Mouse (Mus musculus) midbrain, postnatal 0 days (tissue): ENCODE measurements at regions not wholly inside any gene's neighbourhood (a gene's known extent, or its start where the extent isn't known, plus 50 kb on each side); places are given as distances from the start of the nearest gene placed in this dataset.

Experiments used
- ATAC-seq: fragments of 200-750 bp; cut with Nextera tagmentation; 2 replicates; pipeline ENCODE4 v1.8.0; 2017; ENCODE audit warnings: moderate number of reproducible peaks, mild to moderate bottlenecking, moderate TSS enrichment, moderate library complexity; ENCODE audit not compliant: low FRiP score
- DNase-seq: peaks from one replicate; pipeline ENCODE4 v3.0.0-alpha.2; 2015; ENCODE audit warnings: low spot score
- H3K27ac ChIP-seq: fragments of 300-500 bp; sonication (generic); 2 replicates; pipeline ENCODE4 v1.5.1; 2014; ENCODE audit warnings: low read depth, mild to moderate bottlenecking, low read length, mixed read lengths
- H3K27me3 ChIP-seq: fragments of 300-500 bp; sonication (generic); 2 replicates; pipeline ENCODE4 v1.6.1; 2014; ENCODE audit warnings: low read length, control low read depth, mixed read lengths; ENCODE audit not compliant: insufficient read depth
- H3K36me3 ChIP-seq: fragments of 300-500 bp; sonication (generic); 2 replicates; pipeline ENCODE4 v1.6.1; 2014; ENCODE audit warnings: low read length, control low read depth, mixed read lengths; ENCODE audit not compliant: insufficient read depth
- H3K4me1 ChIP-seq: fragments of 300-500 bp; sonication (generic); 2 replicates; pipeline ENCODE4 v1.6.1; 2014; ENCODE audit warnings: mild to moderate bottlenecking, control low read depth, antibody characterized with exemption, low read length, mixed read lengths; ENCODE audit not compliant: insufficient read depth
- H3K4me2 ChIP-seq: fragments of 300-500 bp; sonication (generic); 2 replicates; pipeline ENCODE4 v1.6.1; 2014; ENCODE audit warnings: low read depth, mild to moderate bottlenecking, low read length, mixed read lengths; ENCODE audit not compliant: poor library complexity, severe bottlenecking
- H3K4me3 ChIP-seq: fragments of 300-500 bp; sonication (generic); 2 replicates; pipeline ENCODE4 v1.5.1; 2014; ENCODE audit warnings: low read depth, mild to moderate bottlenecking, low read length, moderate library complexity
- H3K9ac ChIP-seq: fragments of 300-500 bp; sonication (generic); replicated peaks from 2 replicates; pipeline ENCODE4 v1.6.1; 2014; ENCODE audit warnings: mild to moderate bottlenecking, low read length, moderate library complexity, mixed read lengths; ENCODE audit not compliant: poor library complexity, severe bottlenecking
- H3K9me3 ChIP-seq: fragments of 300-500 bp; sonication (generic); 2 replicates; pipeline ENCODE4 v1.6.1; 2016; ENCODE audit warnings: low read length, control low read depth
- CTCF ChIP-seq: IDR thresholded peaks from 2 replicates; pipeline ENCODE4 v1.5.1; 2016; ENCODE audit warnings: antibody characterized with exemption, mild to moderate bottlenecking
- WGBS: fragments of 180-500 bp; shearing (Covaris S2); extraction: QIAGEN DNeasy Blood & Tissue Kit; methylation state at CpG from one replicate; pipeline ENCODE4 v1.1.7; 2014; 5-methylcytosine and 5-hydroxymethylcytosine counted together

DNA sequence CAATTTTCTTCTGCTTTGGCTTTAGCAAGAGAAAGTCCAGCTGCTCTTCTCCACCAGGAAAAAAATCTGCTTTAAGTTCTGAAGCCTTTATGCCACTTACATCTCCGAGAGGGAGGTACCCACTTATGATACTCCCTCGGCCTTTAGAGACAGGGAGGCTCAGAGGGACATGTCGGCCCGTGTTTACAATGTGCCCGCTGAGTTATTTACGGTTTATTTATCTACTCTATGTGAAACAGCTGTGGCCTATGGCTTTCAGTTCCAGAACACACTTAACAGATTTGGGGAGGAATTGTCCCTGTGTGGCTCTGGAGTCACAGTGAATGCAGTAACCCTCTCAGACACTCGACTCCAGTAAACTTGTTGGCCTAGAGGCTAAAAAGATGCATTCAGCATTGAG lies 409.3 kb upstream of the Tnp1 start:
- ATAC-seq (no peak), DNase-seq (no peak)
- Histone ChIP-seq H3K4me1 (no peaks in the 10 kb centered on the region), H3K4me2 (no peak overlapping the region), H3K9me3 (no peaks in the 10 kb centered on the region), H3K36me3 (no peaks in the 10 kb centered on the region), H3K9ac (no peak overlapping the region), H3K27ac (no peak overlapping the region), H3K4me3 (no peak overlapping the region), H3K27me3 (no peaks in the 10 kb centered on the region)
- TF ChIP-seq CTCF = no peak
- WGBS = 85% methylated on average over 7 of the region's 7 CpGs

DNA sequence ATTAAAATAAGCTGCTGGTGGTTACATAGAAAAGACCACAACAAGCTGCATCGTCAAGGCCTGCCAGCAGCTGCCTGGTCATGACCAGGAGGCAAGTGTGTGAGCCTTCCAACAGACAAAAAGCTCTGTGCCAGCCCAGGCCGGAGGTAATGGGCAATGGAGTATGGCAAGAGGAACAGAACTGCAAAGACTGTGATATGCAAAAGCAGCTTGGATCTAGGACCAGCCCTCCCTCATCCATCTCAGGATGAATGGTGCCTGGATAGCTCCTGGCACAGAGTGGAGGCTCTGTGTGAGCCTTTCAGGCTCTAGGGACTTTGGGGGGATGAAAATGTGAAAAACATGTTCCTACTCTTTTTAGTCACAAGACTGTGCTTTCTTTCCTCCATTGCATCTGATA lies 402.5 kb upstream of the Tnp1 start:
- no peak for TF ChIP-seq CTCF
- Histone ChIP-seq H3K27ac (no peak overlapping the region), H3K9me3 (no peaks in the 10 kb centered on the region), H3K4me2 (no peak overlapping the region), H3K4me3 (no peak overlapping the region), H3K9ac (no peak overlapping the region), H3K27me3 (no peaks in the 10 kb centered on the region), H3K36me3 (no peaks in the 10 kb centered on the region), H3K4me1 (no peaks in the 10 kb centered on the region)
- ATAC-seq (no peak), DNase-seq (peak; percentile 53)
- 67% methylated on average over 2 of the region's 2 CpGs for WGBS

DNA sequence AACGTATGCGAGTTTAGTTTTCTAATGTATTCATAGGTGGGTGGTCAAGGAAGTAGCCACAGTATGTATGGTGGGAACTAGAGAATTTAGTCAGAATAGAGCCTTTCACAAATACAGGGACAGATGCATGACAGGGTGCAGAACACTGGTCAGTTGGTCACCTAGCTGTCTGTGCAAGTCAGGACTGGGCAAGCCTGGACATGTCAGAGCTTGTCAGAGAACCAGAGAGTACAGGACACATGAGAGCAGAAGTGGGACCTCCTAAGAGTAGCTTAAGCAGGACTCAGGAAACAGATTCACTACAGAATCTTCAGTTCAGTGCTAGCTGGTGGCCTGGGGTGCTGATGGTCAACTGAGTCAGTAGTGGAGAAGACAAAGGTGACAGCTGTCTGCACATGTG lies 395.7 kb upstream of the Tnp1 start:
- no peaks in the 10 kb centered on the region for H3K36me3 ChIP-seq
- no peaks in the 10 kb centered on the region for H3K27me3 ChIP-seq
- H3K4me3 ChIP-seq = no peak overlapping the region
- H3K9ac ChIP-seq = no peak overlapping the region
- DNase-seq (no peak), ATAC-seq (no peak)
- no peak for TF ChIP-seq CTCF
- H3K9me3 ChIP-seq = no peaks in the 10 kb centered on the region
- WGBS = 91% methylated on average over 2 of the region's 2 CpGs
- H3K4me2 ChIP-seq = no peak overlapping the region
- no peaks in the 10 kb centered on the region for H3K4me1 ChIP-seq
- no peak overlapping the region for H3K27ac ChIP-seq

- H3K9me3 ChIP-seq = no peaks in the 10 kb centered on the region
- no peak overlapping the region for H3K27ac ChIP-seq
- DNase-seq (no peak), ATAC-seq (no peak)
- no peaks in the 10 kb centered on the region for H3K36me3 ChIP-seq
- no peak overlapping the region for H3K4me2 ChIP-seq
- no peaks in the 10 kb centered on the region for H3K4me1 ChIP-seq
- no peak for TF ChIP-seq CTCF
- 71% methylated on average over 3 of the region's 3 CpGs for WGBS
- no peak overlapping the region for H3K9ac ChIP-seq
- no peaks in the 10 kb centered on the region for H3K27me3 ChIP-seq
- no peak overlapping the region for H3K4me3 ChIP-seq
Measured at GRCm38 (mm10) chr1:73399178-73399577, 383.5 kb upstream of the Tnp1 start.

DNA sequence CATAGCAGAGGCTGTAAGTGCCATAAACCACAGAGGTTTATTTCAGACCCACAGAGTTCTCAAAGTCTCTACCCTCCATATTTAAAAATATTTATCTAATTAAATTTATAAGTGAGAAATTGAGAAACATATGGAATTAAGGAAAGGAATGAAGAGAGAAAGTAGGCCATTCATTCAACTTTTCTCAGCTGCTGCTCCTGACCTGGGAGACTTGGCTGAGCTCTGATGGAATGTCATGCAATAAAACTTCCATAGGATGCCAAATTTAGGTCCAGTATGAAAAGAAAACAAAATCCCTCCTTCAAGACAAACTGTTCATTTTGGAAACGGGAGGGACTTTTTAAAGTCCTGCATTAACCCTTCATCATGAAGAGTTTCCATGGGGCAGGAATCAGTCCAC lies 379.3 kb upstream of the Tnp1 start:
- 82% methylated on average over 1 of the region's 1 CpGs for WGBS
- Histone ChIP-seq H3K27me3 (no peaks in the 10 kb centered on the region), H3K4me2 (no peak overlapping the region), H3K4me3 (no peak overlapping the region), H3K4me1 (no peaks in the 10 kb centered on the region), H3K9me3 (no peaks in the 10 kb centered on the region), H3K27ac (no peak overlapping the region), H3K9ac (no peak overlapping the region), H3K36me3 (no peaks in the 10 kb centered on the region)
- DNase-seq (no peak), ATAC-seq (no peak)
- no peak for TF ChIP-seq CTCF

DNA sequence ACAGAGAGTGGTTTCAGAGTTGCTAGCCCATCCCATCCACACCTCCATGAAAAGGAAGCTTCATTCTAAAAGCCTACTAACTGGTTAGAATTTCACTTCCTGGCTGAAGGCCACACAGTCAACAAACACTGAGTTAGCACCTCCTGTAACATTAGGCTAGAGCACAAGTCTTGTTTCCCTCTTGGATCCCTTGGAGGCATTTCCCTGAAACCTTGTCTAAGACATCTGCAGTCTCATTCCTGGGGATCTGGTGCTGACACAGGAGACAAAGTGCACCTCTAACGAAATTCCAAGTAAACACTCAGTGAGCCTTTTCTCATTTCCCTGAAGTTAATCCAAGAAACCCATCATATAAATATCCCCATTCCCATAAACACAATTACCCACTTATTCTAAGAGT lies 378.8 kb upstream of the Tnp1 start:
- no peaks in the 10 kb centered on the region for H3K27me3 ChIP-seq
- no peaks in the 10 kb centered on the region for H3K9me3 ChIP-seq
- WGBS = 74% methylated on average over 1 of the region's 1 CpGs
- no peak overlapping the region for H3K9ac ChIP-seq
- no peaks in the 10 kb centered on the region for H3K4me1 ChIP-seq
- H3K36me3 ChIP-seq = no peaks in the 10 kb centered on the region
- TF ChIP-seq CTCF = no peak
- DNase-seq (no peak), ATAC-seq (no peak)
- no peak overlapping the region for H3K4me3 ChIP-seq
- H3K27ac ChIP-seq = no peak overlapping the region
- H3K4me2 ChIP-seq = no peak overlapping the region

DNA sequence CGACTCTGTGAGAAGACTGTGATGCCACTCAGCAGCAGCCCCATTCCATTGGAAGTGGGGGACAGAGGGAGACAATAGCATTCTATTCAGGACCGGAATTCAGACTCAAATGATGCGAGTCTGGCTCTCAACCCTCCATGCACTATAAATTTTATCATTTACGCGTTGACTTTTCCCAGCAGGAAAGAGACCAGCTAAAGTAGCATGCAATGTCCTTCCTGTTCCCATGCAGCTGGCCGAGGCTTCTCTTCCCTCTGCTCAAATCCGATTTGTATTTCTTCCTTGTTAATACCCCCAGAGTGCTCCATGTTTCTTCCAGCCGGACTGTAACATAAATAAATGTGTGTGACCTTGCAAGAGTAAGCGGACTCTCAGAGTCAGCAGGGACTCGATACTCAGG lies 376.4 kb upstream of the Tnp1 start:
- Histone ChIP-seq H3K4me3 (no peak overlapping the region), H3K27ac (no peak overlapping the region), H3K36me3 (no peaks in the 10 kb centered on the region), H3K4me2 (no peak overlapping the region), H3K27me3 (no peaks in the 10 kb centered on the region), H3K9ac (no peak overlapping the region), H3K9me3 (no peaks in the 10 kb centered on the region), H3K4me1 (no peaks in the 10 kb centered on the region)
- TF ChIP-seq CTCF = no peak
- 73% methylated on average over 10 of the region's 10 CpGs for WGBS
- DNase-seq (no peak), ATAC-seq (no peak)
